Mouse (Mus musculus) MEL (cell line): ENCODE results near the gene 2200002D01Rik. TPM values are rescaled to one million over a fixed set of nuclear protein-coding genes. Genes with fewer than 3 reads are reported as not detected.
"Not testable (repeated sequence)": the region's sequence is repeated elsewhere in the genome, so short reads cannot be mapped to it uniquely, and the experiment has no call there.

Source experiments
- DNase-seq: peaks from one replicate; pipeline ENCODE4 v3.0.0; 2011; ENCODE audit warnings: low read depth, low spot score
- H3K27ac ChIP-seq: 2 replicates; pipeline ENCODE4 v1.5.1; 2012; ENCODE audit warnings: low read depth, mild to moderate bottlenecking, control low read depth, low read length, moderate library complexity; ENCODE audit not compliant: control insufficient read depth
- H3K27me3 ChIP-seq, 2 experiments: fragments of 150-350 bp in 1 of 2; sonication (generic) in 1 of 2; 2 replicates each; pipeline ENCODE4 v1.6.1; 2012; ENCODE audit warnings: low read length in 2 of 2, mild to moderate bottlenecking in 2 of 2, improper control_type of control experiment in 1 of 2, moderate library complexity in 1 of 2; ENCODE audit not compliant: insufficient read depth in 2 of 2, control insufficient read depth in 1 of 2
- H3K36me3 ChIP-seq, 2 experiments: 2 replicates each; pipeline ENCODE4 v1.6.1; 2012 to 2014; ENCODE audit warnings: low read length in 2 of 2, improper control_type of control experiment in 1 of 2, inconsistent platforms in 1 of 2, mild to moderate bottlenecking in 1 of 2; ENCODE audit not compliant: insufficient read depth in 2 of 2, control insufficient read depth in 1 of 2
- H3K4me1 ChIP-seq, 2 experiments: fragments of 150-350 bp in 1 of 2; sonication (generic) in 1 of 2; 2 replicates each; pipeline ENCODE4 v1.6.1; 2012; ENCODE audit warnings: low read length in 2 of 2, improper control_type of control experiment in 1 of 2, mild to moderate bottlenecking in 1 of 2; ENCODE audit not compliant: insufficient read depth in 2 of 2, control insufficient read depth in 1 of 2
- H3K4me3 ChIP-seq, 2 experiments: fragments of 150-350 bp in 1 of 2; sonication (generic) in 1 of 2; 2 replicates each; pipeline ENCODE4 v1.5.1; 2012; ENCODE audit warnings: low read depth in 2 of 2, low read length in 2 of 2, mild to moderate bottlenecking in 2 of 2, moderate library complexity in 2 of 2, control low read depth in 1 of 2, improper control_type of control experiment in 1 of 2; ENCODE audit not compliant: control insufficient read depth in 1 of 2, insufficient read depth in 1 of 2
- H3K79me2 ChIP-seq: 2 replicates; pipeline ENCODE4 v1.6.1; 2012; ENCODE audit warnings: mild to moderate bottlenecking, low read length, moderate library complexity; ENCODE audit not compliant: control insufficient read depth, poor library complexity, insufficient read depth
- H3K9ac ChIP-seq: 2 replicates; pipeline ENCODE4 v1.6.1; 2012; ENCODE audit warnings: low read depth, mild to moderate bottlenecking, control low read depth, low read length, moderate library complexity; ENCODE audit not compliant: control insufficient read depth, poor library complexity, severe bottlenecking
- H3K9me3 ChIP-seq: fragments of 150-350 bp; sonication (generic); replicated peaks from 2 replicates; pipeline ENCODE4 v1.6.1; 2012; ENCODE audit warnings: mild to moderate bottlenecking, low read length, improper control_type of control experiment, moderate library complexity; ENCODE audit not compliant: insufficient read depth
- CHD1 ChIP-seq: IDR thresholded peaks from 2 replicates; pipeline ENCODE4 v1.6.1; 2012; ENCODE audit warnings: low read depth, mild to moderate bottlenecking, inconsistent platforms, low read length, improper control_type of control experiment
- CHD2 ChIP-seq: IDR thresholded peaks from 2 replicates; pipeline ENCODE4 v1.6.1; 2011; ENCODE audit warnings: low read length, improper control_type of control experiment
- CTCF ChIP-seq, 3 experiments: IDR thresholded peaks in 2 of 3; conservative IDR thresholded peaks in 1 of 3; 2 replicates each; pipeline ENCODE4 v1.5.1; 2011 to 2012; ENCODE audit warnings: low read length in 3 of 3, low read depth in 2 of 3, mild to moderate bottlenecking in 2 of 3, improper control_type of control experiment in 1 of 3, inconsistent platforms in 1 of 3, mixed read lengths in 1 of 3, moderate library complexity in 1 of 3; ENCODE audit not compliant: control insufficient read depth in 1 of 3, insufficient read depth in 1 of 3, poor library complexity in 1 of 3, severe bottlenecking in 1 of 3
- GATA1 ChIP-seq: IDR thresholded peaks from 2 replicates; pipeline ENCODE4 v1.6.1; 2011; ENCODE audit warnings: low read depth, low read length, improper control_type of control experiment
- KAT2A ChIP-seq: conservative IDR thresholded peaks from 2 replicates; pipeline ENCODE4 v1.6.1; 2012; ENCODE audit warnings: low read depth, low read length, improper control_type of control experiment, inconsistent platforms
- MAFK ChIP-seq: IDR thresholded peaks from 2 replicates; pipeline ENCODE4 v1.6.1; 2011; ENCODE audit warnings: low read depth, mild to moderate bottlenecking, low read length, improper control_type of control experiment, borderline replicate concordance
- MAZ ChIP-seq: IDR thresholded peaks from 2 replicates; pipeline ENCODE4 v1.6.1; 2012; ENCODE audit warnings: low read depth, mild to moderate bottlenecking, inconsistent platforms, low read length, improper control_type of control experiment
- MXI1 ChIP-seq: IDR thresholded peaks from 2 replicates; pipeline ENCODE4 v1.6.1; 2011; ENCODE audit warnings: mild to moderate bottlenecking, low read depth, low read length, improper control_type of control experiment
- MYC ChIP-seq: IDR thresholded peaks from 2 replicates; pipeline ENCODE4 v1.6.1; 2011; ENCODE audit warnings: low read depth, mild to moderate bottlenecking, low read length, improper control_type of control experiment, moderate library complexity
- NRF1 ChIP-seq: IDR thresholded peaks from 2 replicates; pipeline ENCODE4 v1.6.1; 2014; ENCODE audit warnings: low read depth, mild to moderate bottlenecking, inconsistent platforms, low read length, improper control_type of control experiment, moderate library complexity; ENCODE audit not compliant: poor library complexity, insufficient read depth, severe bottlenecking
- RAD21 ChIP-seq: IDR thresholded peaks from 2 replicates; pipeline ENCODE4 v1.6.1; 2011; ENCODE audit warnings: mild to moderate bottlenecking, low read depth, low read length, improper control_type of control experiment
- RCOR1 ChIP-seq: IDR thresholded peaks from 2 replicates; pipeline ENCODE4 v1.6.1; 2012; ENCODE audit warnings: low read depth, mild to moderate bottlenecking, inconsistent platforms, low read length, improper control_type of control experiment
- SIN3A ChIP-seq: IDR thresholded peaks from 2 replicates; pipeline ENCODE4 v1.6.1; 2012; ENCODE audit warnings: low read length, improper control_type of control experiment, inconsistent platforms
- TBP ChIP-seq: IDR thresholded peaks from 2 replicates; pipeline ENCODE4 v1.8.0; 2011; ENCODE audit warnings: low read depth, low read length, improper control_type of control experiment
- USF2 ChIP-seq, 2 experiments: IDR thresholded peaks; 2 replicates each; pipeline ENCODE4 v1.6.1; 2011 to 2012; ENCODE audit warnings: improper control_type of control experiment in 2 of 2, low read length in 2 of 2, borderline replicate concordance in 1 of 2, inconsistent platforms in 1 of 2, low read depth in 1 of 2, mild to moderate bottlenecking in 1 of 2; ENCODE audit not compliant: insufficient read depth in 1 of 2
- ZKSCAN1 ChIP-seq: IDR thresholded peaks from 2 replicates; pipeline ENCODE4 v1.6.1; 2012; ENCODE audit warnings: low read depth, mild to moderate bottlenecking, inconsistent platforms, low read length, improper control_type of control experiment, moderate library complexity
- polyA plus RNA-seq, 2 experiments: library from polyadenylated mRNA; stranded (reverse) in 1 of 2; unstranded in 1 of 2; fragments of >175 nt in 1 of 2; fragments of >200 nt in 1 of 2; gene quantifications; 2 replicates each; pipeline versions ENCODE4 v1.2.1 to v1.2.4; 2012; ENCODE audit warnings: low replicate concordance in 2 of 2, low read depth in 1 of 2; ENCODE audit not compliant: insufficient read length in 2 of 2, insufficient read depth in 1 of 2, missing spikeins in 1 of 2
- total RNA-seq: library from RNA; depleted of rRNA; stranded (reverse); fragments of 300-350 nt; gene quantifications from 2 replicates; pipeline ENCODE4 v1.2.3, GENCODE M21; 2012

2200002D01Rik gene
- total and polyA plus RNA-seq, 3 experiments = 0.85 to 5.4 TPM; not detected in 1

- peaks cover 0 to 2% of the 10 kb centered on the region in 2 experiments; a peak in 2 of 4 replicates for H3K36me3 ChIP-seq
- DNase-seq = no peak
- H3K27me3 ChIP-seq = no peaks in the 10 kb centered on the region
- H3K9me3 ChIP-seq = no peaks in the 10 kb centered on the region
- peaks cover 1 to 3% of the 10 kb centered on the region in 2 experiments; a peak in 3 of 4 replicates for H3K4me1 ChIP-seq
- no peaks in the 10 kb centered on the region for H3K79me2 ChIP-seq
- H3K27ac ChIP-seq = no peak within 1 kb of the TSS
- no peak within 1 kb of the TSS for H3K9ac ChIP-seq
- no peak for TF ChIP-seq RAD21
- TF ChIP-seq CHD1 = no peak
- TF ChIP-seq CTCF (IDR thresholded peaks at IDR 0.05 in 2 of 3, conservative IDR thresholded peaks at IDR 0.05 in 1 of 3; ENCODE audit: control insufficient read depth in 1 of 3, insufficient read depth in 1 of 3, low read depth in 2 of 3, low read length in 3 of 3, poor library complexity in 1 of 3, severe bottlenecking in 1 of 3) = no peak
- TF ChIP-seq GATA1 = no peak
- no peak for TF ChIP-seq ZKSCAN1
- TF ChIP-seq RCOR1 = no peak
- TF ChIP-seq NRF1 = no peak
- no peak for TF ChIP-seq MAZ
- TF ChIP-seq MXI1 = no peak
- no peak for TF ChIP-seq SIN3A
- no peak for TF ChIP-seq USF2 (IDR thresholded peaks at IDR 0.05; ENCODE audit: borderline replicate concordance in 1 of 2, insufficient read depth in 1 of 2, low read depth in 1 of 2, low read length in 2 of 2)
- TF ChIP-seq CHD2 = no peak
- TF ChIP-seq MAFK = no peak
- no peak for TF ChIP-seq TBP
- no peak for TF ChIP-seq MYC
- TF ChIP-seq KAT2A = no peak
- H3K4me3 ChIP-seq = no peak within 1 kb of the TSS
These were observed 34.6 kb downstream of the 2200002D01Rik start, which contains the start of gene Catsperg1 for GRCm38 (mm10) chr7:29213675-29214082. TSS of gene Catsperg1 (minus strand) at chr7:29214035.

- H3K4me1 ChIP-seq, H3K79me2 ChIP-seq, DNase-seq, H3K36me3 ChIP-seq, H3K27ac ChIP-seq, H3K27me3 ChIP-seq, H3K9me3 ChIP-seq, H3K4me3 ChIP-seq, H3K9ac ChIP-seq: not testable (repeated sequence)
These were observed 35.3 kb downstream of the 2200002D01Rik start for GRCm38 (mm10) chr7:29212775-29213560.
